ENCODE assay signal across 8 mouse cellular contexts in the genomic region with DNA sequence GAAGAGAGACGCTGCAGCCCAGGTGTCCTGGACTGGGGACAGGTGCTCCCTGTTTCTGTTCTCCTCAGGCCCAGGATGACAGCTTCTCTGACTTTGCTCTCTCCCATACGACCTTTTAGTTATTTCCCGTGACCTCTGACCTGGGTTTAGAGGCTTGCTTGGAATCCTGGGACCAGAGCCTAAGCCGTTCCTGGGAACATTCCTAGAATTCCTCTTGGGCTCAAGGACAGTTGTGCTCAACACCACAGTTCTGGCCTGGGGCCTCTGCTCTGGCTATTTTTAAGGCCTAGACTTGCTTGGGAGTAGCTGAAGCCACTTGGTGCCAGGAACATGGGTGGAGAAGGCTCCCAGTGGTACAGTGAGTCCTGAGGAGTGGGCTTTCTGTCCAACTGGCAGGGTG. TPM values are rescaled to one million over a fixed set of nuclear protein-coding genes. Genes with fewer than 3 reads are reported as not detected.
DNase-seq lines count a peak whose midpoint lies in the region.
"Had no signal": no experiment of that assay in that cellular context is flagged by ENCODE, and none has a peak within 500 bp of the region (broad histone marks: within the 10 kb centered on the region; RNA-seq: fewer than 3 reads in every experiment).

No protein-coding gene starts in this region.

- DNase-seq in ovary, adult 18-20 months (ENCODE audit: low spot score), result peak; percentile 45
- no peak for DNase-seq in ovary, postnatal 14 days (ENCODE audit: low spot score)
- peak; percentile 70 for DNase-seq in gastrocnemius, postnatal 25 days
- DNase-seq in heart, postnatal 4 days, result peak; percentile 35
- DNase-seq in thymus, postnatal 36 days, result no peak
- no peak for DNase-seq in thymus, postnatal 25 days
- no peak for DNase-seq in thymus, postnatal 14 days
- DNase-seq: cerebellum, adult 9-10 months had no signal

RNA-seq across cellular contexts. Expression of gene Sept8, which starts 6.4 kb away (rescaled TPM):
- 10 to 100 TPM; 14.5 to 16.8 TPM for total RNA-seq in gastrocnemius, postnatal 25 days (2021)
- 10 to 100 TPM; 62.9 to 65.0 TPM for total RNA-seq in heart, postnatal 4 days (2021)

RNA-seq across cellular contexts. Expression of gene Kif3a, which starts 41.7 kb away (rescaled TPM):
- 1 to 10 TPM; 4.0 to 5.3 TPM for total RNA-seq in gastrocnemius, postnatal 25 days (2021)
- 10 to 100 TPM; 14.1 to 14.4 TPM for total RNA-seq in heart, postnatal 4 days (2021)

RNA-seq across cellular contexts. Expression of gene Sowaha, which starts 45.4 kb away (rescaled TPM):
- total RNA-seq in gastrocnemius, postnatal 25 days (2021), result under 1 TPM; 0.08 TPM
- under 1 TPM; 0.07 to 0.27 TPM for total RNA-seq in heart, postnatal 4 days (2021)

RNA-seq across cellular contexts. Expression of gene Gm9945, which starts 45.5 kb away (rescaled TPM):
- total RNA-seq in gastrocnemius, postnatal 25 days (2021), result not detected
- total RNA-seq in heart, postnatal 4 days (2021), result not detected

RNA-seq across cellular contexts. Expression of gene Gm9837, which starts 55.2 kb away (rescaled TPM):
- not detected for total RNA-seq in gastrocnemius, postnatal 25 days (2021)
- not detected for total RNA-seq in heart, postnatal 4 days (2021)

Comparison
In these comparisons a context has a peak if more than half of its experiments do, and no peak if none do; other contexts are left out.
1. DNase-seq: peak in ovary, adult 18-20 months (single experiment), gastrocnemius, postnatal 25 days (single experiment) and heart, postnatal 4 days (single experiment); none in ovary, postnatal 14 days (single experiment), thymus, postnatal 36 days (0 of 2), thymus, postnatal 25 days (single experiment) and thymus, postnatal 14 days (single experiment).